ENCODE assay signal across 14 mouse cellular contexts in genomic region chr9:77526715-77527114, GRCm38 (mm10). TPM values are rescaled to one million over a fixed set of nuclear protein-coding genes. Genes with fewer than 3 reads are reported as not detected.
DNase-seq lines count a peak whose midpoint lies in the region; ATAC-seq and TF ChIP-seq lines count a peak whose summit lies in the region.
"Had no signal": no experiment of that assay in that cellular context is flagged by ENCODE, and none has a peak within 500 bp of the region (broad histone marks: within the 10 kb centered on the region; RNA-seq: fewer than 3 reads in every experiment).

No protein-coding gene starts in this region.

- H3K4me3 ChIP-seq in heart, embryonic 15.5 days, result no peak overlapping the region
- H3K4me3 ChIP-seq in lung, embryonic 14.5 days (ENCODE audit: low read depth, low read length), result no peak overlapping the region
- no peak overlapping the region for H3K4me3 ChIP-seq in lung, adult 2 months (replicated peaks; ENCODE audit: extremely low read depth, low read depth, low read length)
- H3K4me3 ChIP-seq in lung, embryonic 16.5 days (ENCODE audit: low read length), result no peak overlapping the region
- H3K4me3 ChIP-seq: intestine, embryonic 15.5 days; liver, embryonic 13.5 days; myocyte had no signal

- peak overlapping the region; percentile 27; the same call in 1 of the 2 replicates for H3K27ac ChIP-seq in heart, embryonic 15.5 days
- H3K27ac ChIP-seq in lung, embryonic 14.5 days (ENCODE audit: low read depth), result no peak overlapping the region
- H3K27ac ChIP-seq in lung, embryonic 16.5 days (ENCODE audit: low read length), result no peak overlapping the region
- H3K27ac ChIP-seq: intestine, embryonic 15.5 days; liver, embryonic 13.5 days had no signal

- H3K27me3 ChIP-seq in heart, embryonic 15.5 days, result no peaks in the 10 kb centered on the region
- H3K27me3 ChIP-seq in lung, embryonic 14.5 days (ENCODE audit: insufficient read depth, low read length), result no peaks in the 10 kb centered on the region
- no peaks in the 10 kb centered on the region for H3K27me3 ChIP-seq in lung, embryonic 16.5 days (ENCODE audit: control insufficient read depth, insufficient read depth, low read depth, low read length)
- H3K27me3 ChIP-seq: CH12.LX; intestine, embryonic 15.5 days; liver, embryonic 13.5 days had no signal

- no peak for TF ChIP-seq POLR2A in lung, adult 2 months (IDR thresholded peaks at IDR 0.05; ENCODE audit: borderline replicate concordance, extremely low read depth, low read depth, low read length)

- 17% methylated on average over 2 of the region's 2 CpGs for WGBS in heart, embryonic 15.5 days
- WGBS in lung, embryonic 14.5 days, result 6% methylated on average over 2 of the region's 2 CpGs
- WGBS in lung, adult 2 months, result 32% methylated on average over 2 of the region's 2 CpGs
- WGBS in lung, embryonic 16.5 days, result 12% methylated on average over 2 of the region's 2 CpGs

- no peak overlapping the region for H3K9ac ChIP-seq in heart, embryonic 15.5 days
- no peak overlapping the region for H3K9ac ChIP-seq in lung, embryonic 14.5 days
- H3K9ac ChIP-seq in lung, embryonic 16.5 days (ENCODE audit: low read length), result no peak overlapping the region
- H3K9ac ChIP-seq: intestine, embryonic 15.5 days; liver, embryonic 13.5 days had no signal

- DNase-seq in heart, adult 9 months (ENCODE audit: low spot score in 2 of 2), result no peak
- peak; percentile 88 for DNase-seq in lung, embryonic 14.5 days
- no peak for DNase-seq in lung, adult 2 months
- peak; percentile 18 for DNase-seq in adipocyte (ENCODE audit: low spot score)
- DNase-seq in urinary bladder, postnatal 25 days (ENCODE audit: low spot score), result no peak
- no peak for DNase-seq in frontal cortex, adult 2 months (ENCODE audit: extremely low spot score in 1 of 2, low spot score in 1 of 2)
- DNase-seq: adrenal gland, postnatal 10 days; left cerebral cortex, postnatal 4 days; liver, embryonic 13.5 days had no signal

- H3K36me3 ChIP-seq in heart, embryonic 15.5 days, result no peaks in the 10 kb centered on the region
- H3K36me3 ChIP-seq in lung, embryonic 14.5 days (ENCODE audit: insufficient read depth), result no peaks in the 10 kb centered on the region
- no peaks in the 10 kb centered on the region for H3K36me3 ChIP-seq in lung, embryonic 16.5 days (ENCODE audit: control insufficient read depth, insufficient read depth, low read length)
- H3K36me3 ChIP-seq: intestine, embryonic 15.5 days; liver, embryonic 13.5 days had no signal

- TF ChIP-seq CTCF in lung, embryonic 14.5 days (IDR thresholded peaks at IDR 0.05; ENCODE audit: low read depth), result no peak
- no peak for TF ChIP-seq CTCF in lung, adult 2 months (IDR thresholded peaks at IDR 0.05; ENCODE audit: insufficient read depth, low read length)

- H3K4me2 ChIP-seq in heart, embryonic 15.5 days, result no peak overlapping the region
- no peak overlapping the region for H3K4me2 ChIP-seq in lung, embryonic 14.5 days
- no peak overlapping the region for H3K4me2 ChIP-seq in lung, embryonic 16.5 days (ENCODE audit: low read depth, low read length)
- H3K4me2 ChIP-seq: intestine, embryonic 15.5 days; liver, embryonic 13.5 days had no signal

- no peaks in the 10 kb centered on the region for H3K9me3 ChIP-seq in heart, embryonic 15.5 days (replicated peaks)
- no peaks in the 10 kb centered on the region for H3K9me3 ChIP-seq in lung, embryonic 14.5 days (ENCODE audit: low read depth, low read length)
- no peaks in the 10 kb centered on the region for H3K9me3 ChIP-seq in lung, embryonic 16.5 days (ENCODE audit: control insufficient read depth, low read length)
- H3K9me3 ChIP-seq: intestine, embryonic 15.5 days; liver, embryonic 13.5 days had no signal

- peaks cover 61% of the 10 kb centered on the region for H3K4me1 ChIP-seq in heart, embryonic 15.5 days (replicated peaks)
- peaks cover 12% of the 10 kb centered on the region for H3K4me1 ChIP-seq in lung, embryonic 14.5 days (ENCODE audit: insufficient read depth)
- peaks cover 5% of the 10 kb centered on the region for H3K4me1 ChIP-seq in lung, adult 2 months (ENCODE audit: control insufficient read depth, insufficient read depth, low read length)
- peaks cover 20% of the 10 kb centered on the region for H3K4me1 ChIP-seq in lung, embryonic 16.5 days (replicated peaks; ENCODE audit: control insufficient read depth, insufficient read depth, low read length)

- ATAC-seq in heart, embryonic 15.5 days (replicated peaks; ENCODE audit: insufficient number of reproducible peaks, insufficient read depth, low FRiP score, low read depth), result peak; percentile 45; the same call in 1 of the 2 replicates
- ATAC-seq in lung, embryonic 14.5 days (ENCODE audit: insufficient read depth), result peak; percentile 83; the same call in 1 of the 2 replicates
- peak; percentile 77 for ATAC-seq in lung, embryonic 16.5 days (ENCODE audit: low read depth)
- ATAC-seq: intestine, embryonic 15.5 days had no signal

RNA-seq across cellular contexts. Expression of gene Lrrc1, which starts 18.0 kb away (rescaled TPM):
- polyA plus RNA-seq in heart, embryonic 15.5 days (2015; fragmentation: Nextera tagmentation; extraction: Ambion mirVana), result 16.1 and 18.6 TPM in 2 replicates
- polyA plus RNA-seq in lung, embryonic 14.5 days (2014; fragmentation: Nextera tagmentation; extraction: Ambion mirVana), result 9.3 and 9.5 TPM in 2 replicates
- 36.7 and 45.3 TPM in 2 replicates for polyA plus RNA-seq in lung, adult 2 months (2012; rRNA removed)
- polyA plus RNA-seq in lung, embryonic 16.5 days (2015; fragmentation: Nextera tagmentation; extraction: Ambion mirVana), result 10.3 and 11.7 TPM in 2 replicates
- 20.0 and 20.6 TPM in 2 replicates for polyA plus RNA-seq in frontal cortex, adult 2 months (2012; rRNA removed)

Comparison
In these comparisons a context has a peak if more than half of its experiments do, and no peak if none do; other contexts are left out.
1. DNase-seq: peak in lung, embryonic 14.5 days (single experiment) and adipocyte (single experiment); none in heart, adult 9 months (0 of 2), lung, adult 2 months (single experiment), urinary bladder, postnatal 25 days (single experiment) and frontal cortex, adult 2 months (0 of 2).
2. Peak in every context shown above with its lines, with median percentiles within 50 percentile points of each other: ATAC-seq.